Mouse (Mus musculus): Measurements from ENCODE around the gene Cradd. TPM values are rescaled to one million over a fixed set of nuclear protein-coding genes. Genes with fewer than 3 reads are reported as not detected.

Gene Cradd
- polyA plus RNA-seq, 1 experiment from 2014 or later: 11.7 TPM

DNA sequence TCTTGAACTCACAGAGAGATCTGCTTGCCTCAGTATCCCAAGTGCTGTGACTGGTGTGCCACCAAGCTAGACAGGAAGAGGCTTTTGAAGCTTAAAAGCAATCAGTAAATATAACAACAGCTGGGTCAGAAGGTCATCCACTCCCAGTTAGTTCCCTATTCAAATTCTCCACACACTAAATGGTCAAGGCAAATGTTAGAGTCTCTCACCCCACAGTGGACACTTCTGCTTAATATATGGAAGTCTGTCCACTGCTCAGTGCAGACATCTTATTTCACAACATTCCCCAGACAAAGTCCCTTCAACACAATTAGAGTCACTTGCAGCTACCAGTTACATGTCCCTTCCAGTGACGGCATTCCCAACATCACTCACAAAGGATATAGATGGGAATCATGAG lies 44.5 kb downstream of the Cradd start:
- no peak overlapping the region for H3K4me2 ChIP-seq (ENCODE audit: low read length)
- no peak overlapping the region for H3K27ac ChIP-seq (ENCODE audit: low read depth, low read length)
- no peak overlapping the region for H3K9ac ChIP-seq (ENCODE audit: low read length)
- H3K4me3 ChIP-seq (ENCODE audit: low read depth, low read length): no peak overlapping the region
- DNase-seq (ENCODE audit: low spot score): no peak
- no peaks in the 10 kb centered on the region for H3K36me3 ChIP-seq (ENCODE audit: control insufficient read depth, insufficient read depth, low read length)
- 82% methylated on average over 1 of the region's 1 CpGs for WGBS
- H3K9me3 ChIP-seq (replicated peaks; ENCODE audit: control insufficient read depth, low read length): no peaks in the 10 kb centered on the region
- H3K27me3 ChIP-seq (replicated peaks; ENCODE audit: control insufficient read depth, insufficient read depth, low read length): no peaks in the 10 kb centered on the region
- ATAC-seq: no peak
- no peaks in the 10 kb centered on the region for H3K4me1 ChIP-seq (ENCODE audit: control insufficient read depth, insufficient read depth, low read length)

DNA sequence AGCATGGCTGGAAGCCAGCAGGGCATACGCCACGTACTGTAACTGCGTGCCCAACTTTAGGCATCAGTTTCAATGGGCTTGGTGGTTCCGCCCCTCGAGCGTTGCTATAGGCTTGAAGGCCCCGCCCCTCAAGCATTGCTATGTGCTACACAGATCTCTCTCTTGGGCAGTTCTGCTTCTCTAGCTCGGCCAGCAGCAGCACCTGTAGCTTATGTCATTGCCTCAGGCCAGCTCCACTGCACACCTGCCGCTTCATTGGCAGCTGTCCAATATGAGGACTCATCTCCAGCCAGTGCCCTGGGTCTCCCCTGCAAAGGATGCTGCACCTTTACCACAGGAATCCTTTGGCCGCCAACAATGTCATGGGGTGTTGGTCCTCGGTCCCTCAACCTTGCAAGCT lies 45.8 kb downstream of the Cradd start:
- ATAC-seq: no peak
- Histone ChIP-seq H3K9ac (ENCODE audit: low read length) (no peak overlapping the region), H3K4me2 (ENCODE audit: low read length) (no peak overlapping the region), H3K27me3 (replicated peaks; ENCODE audit: control insufficient read depth, insufficient read depth, low read length) (no peaks in the 10 kb centered on the region), H3K4me1 (ENCODE audit: control insufficient read depth, insufficient read depth, low read length) (no peaks in the 10 kb centered on the region), H3K36me3 (ENCODE audit: control insufficient read depth, insufficient read depth, low read length) (no peaks in the 10 kb centered on the region), H3K27ac (ENCODE audit: low read depth, low read length) (no peak overlapping the region), H3K9me3 (replicated peaks; ENCODE audit: control insufficient read depth, low read length) (no peaks in the 10 kb centered on the region), H3K4me3 (ENCODE audit: low read depth, low read length) (no peak overlapping the region)
- no peak for DNase-seq (ENCODE audit: low spot score)
- 86% methylated on average over 11 of the region's 11 CpGs for WGBS

GRCm38 (mm10) chr10:95275488-95275887 lies 48.4 kb downstream of the Cradd start:
- Histone ChIP-seq H3K36me3 (ENCODE audit: control insufficient read depth, insufficient read depth, low read length) (no peaks in the 10 kb centered on the region), H3K9me3 (replicated peaks; ENCODE audit: control insufficient read depth, low read length) (no peaks in the 10 kb centered on the region), H3K4me2 (ENCODE audit: low read length) (no peak overlapping the region), H3K27ac (ENCODE audit: low read depth, low read length) (no peak overlapping the region), H3K4me3 (ENCODE audit: low read depth, low read length) (no peak overlapping the region), H3K9ac (ENCODE audit: low read length) (no peak overlapping the region), H3K27me3 (replicated peaks; ENCODE audit: control insufficient read depth, insufficient read depth, low read length) (no peaks in the 10 kb centered on the region), H3K4me1 (ENCODE audit: control insufficient read depth, insufficient read depth, low read length) (no peaks in the 10 kb centered on the region)
- WGBS: 92% methylated on average over 9 of the region's 9 CpGs
- no peak for DNase-seq (ENCODE audit: low spot score)
- ATAC-seq: no peak

DNA sequence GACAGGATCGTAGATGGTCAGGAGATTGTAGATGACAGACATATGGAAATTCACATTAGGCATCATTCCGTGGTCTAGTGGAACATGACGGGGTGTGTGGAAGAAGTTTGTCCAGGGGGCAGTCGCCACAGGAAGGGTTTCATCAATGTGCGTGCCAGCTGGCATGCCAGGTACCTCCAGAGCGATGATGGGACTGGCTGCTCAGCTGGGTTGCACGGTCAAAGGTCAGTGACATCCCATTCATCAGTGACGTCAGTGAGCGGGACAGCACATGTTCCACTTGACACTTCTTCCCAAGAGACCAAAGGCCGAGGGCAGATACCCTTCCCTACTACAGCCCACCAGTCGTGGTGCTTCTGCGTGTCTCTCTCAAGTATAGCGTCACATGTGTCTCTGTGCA lies 50.7 kb downstream of the Cradd start:
- Histone ChIP-seq H3K27ac (ENCODE audit: low read depth, low read length) (no peak overlapping the region), H3K4me3 (ENCODE audit: low read depth, low read length) (no peak overlapping the region), H3K4me2 (ENCODE audit: low read length) (no peak overlapping the region), H3K4me1 (ENCODE audit: control insufficient read depth, insufficient read depth, low read length) (no peaks in the 10 kb centered on the region), H3K27me3 (replicated peaks; ENCODE audit: control insufficient read depth, insufficient read depth, low read length) (no peaks in the 10 kb centered on the region), H3K9me3 (replicated peaks; ENCODE audit: control insufficient read depth, low read length) (no peaks in the 10 kb centered on the region), H3K9ac (ENCODE audit: low read length) (no peak overlapping the region), H3K36me3 (ENCODE audit: control insufficient read depth, insufficient read depth, low read length) (no peaks in the 10 kb centered on the region)
- 95% methylated on average over 13 of the region's 13 CpGs for WGBS
- no peak for ATAC-seq
- DNase-seq (ENCODE audit: low spot score): no peak

- 88% methylated on average over 7 of the region's 7 CpGs for WGBS
- H3K9me3 ChIP-seq (replicated peaks; ENCODE audit: control insufficient read depth, low read length): no peaks in the 10 kb centered on the region
- ATAC-seq: no peak
- H3K4me1 ChIP-seq (ENCODE audit: control insufficient read depth, insufficient read depth, low read length): 0 out of 2 replicates have a peak, but pooled peaks cover 3% of the 10 kb centered on the region
- H3K4me3 ChIP-seq (ENCODE audit: low read depth, low read length): no peak overlapping the region
- H3K9ac ChIP-seq (ENCODE audit: low read length): no peak overlapping the region
- H3K36me3 ChIP-seq (ENCODE audit: control insufficient read depth, insufficient read depth, low read length): no peaks in the 10 kb centered on the region
- no peak overlapping the region for H3K27ac ChIP-seq (ENCODE audit: low read depth, low read length)
- H3K27me3 ChIP-seq (replicated peaks; ENCODE audit: control insufficient read depth, insufficient read depth, low read length): peaks cover 1% of the 10 kb centered on the region; the same call in 1 of the 2 replicates
- no peak for DNase-seq (ENCODE audit: low spot score)
- H3K4me2 ChIP-seq (ENCODE audit: low read length): no peak overlapping the region
Observed at GRCm38 (mm10) chr10:95269151-95269550, 54.8 kb downstream of the Cradd start.

GRCm38 (mm10) chr10:95268366-95268765 lies 55.6 kb downstream of the Cradd start:
- Histone ChIP-seq H3K27me3 (replicated peaks; ENCODE audit: control insufficient read depth, insufficient read depth, low read length) (peaks cover 5% of the 10 kb centered on the region; the same call in 1 of the 2 replicates), H3K4me3 (ENCODE audit: low read depth, low read length) (no peak overlapping the region), H3K9me3 (replicated peaks; ENCODE audit: control insufficient read depth, low read length) (no peaks in the 10 kb centered on the region), H3K4me1 (ENCODE audit: control insufficient read depth, insufficient read depth, low read length) (0 out of 2 replicates have a peak, but pooled peaks cover 3% of the 10 kb centered on the region), H3K9ac (ENCODE audit: low read length) (no peak overlapping the region), H3K4me2 (ENCODE audit: low read length) (no peak overlapping the region), H3K27ac (ENCODE audit: low read depth, low read length) (no peak overlapping the region), H3K36me3 (ENCODE audit: control insufficient read depth, insufficient read depth, low read length) (no peaks in the 10 kb centered on the region)
- DNase-seq (ENCODE audit: low spot score) (no peak), ATAC-seq (no peak)
- WGBS: 90% methylated on average over 5 of the region's 5 CpGs

DNA sequence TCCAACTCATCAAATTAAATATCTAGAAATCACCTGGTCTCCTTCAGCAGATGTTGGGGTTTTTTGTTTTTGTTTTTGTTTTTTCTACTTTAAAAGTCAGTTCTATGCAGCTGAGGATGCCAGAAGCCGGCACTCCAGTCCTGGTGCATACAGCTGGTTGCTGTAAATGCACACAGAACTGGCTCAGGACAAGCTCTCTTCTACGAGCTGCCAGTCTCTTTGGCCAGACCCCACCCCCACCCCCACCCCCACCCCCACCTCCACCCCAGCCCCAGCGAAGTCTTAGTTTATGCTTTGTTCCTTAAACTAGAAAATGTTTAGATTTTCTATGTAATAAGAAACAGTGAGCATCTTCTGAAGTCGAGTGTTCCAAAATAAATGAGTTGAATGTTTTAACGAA lies 57.0 kb downstream of the Cradd start:
- no peak overlapping the region for H3K4me3 ChIP-seq (ENCODE audit: low read depth, low read length)
- no peaks in the 10 kb centered on the region for H3K36me3 ChIP-seq (ENCODE audit: control insufficient read depth, insufficient read depth, low read length)
- no peaks in the 10 kb centered on the region for H3K9me3 ChIP-seq (replicated peaks; ENCODE audit: control insufficient read depth, low read length)
- ATAC-seq (no peak), DNase-seq (ENCODE audit: low spot score) (no peak)
- H3K27me3 ChIP-seq (replicated peaks; ENCODE audit: control insufficient read depth, insufficient read depth, low read length): peaks cover 10% of the 10 kb centered on the region; the same call in 1 of the 2 replicates
- H3K27ac ChIP-seq (ENCODE audit: low read depth, low read length): no peak overlapping the region
- no peak overlapping the region for H3K4me2 ChIP-seq (ENCODE audit: low read length)
- 0 out of 2 replicates have a peak, but pooled peaks cover 3% of the 10 kb centered on the region for H3K4me1 ChIP-seq (ENCODE audit: control insufficient read depth, insufficient read depth, low read length)
- no peak overlapping the region for H3K9ac ChIP-seq (ENCODE audit: low read length)
- WGBS: 25% methylated on average over 5 of the region's 5 CpGs

GRCm38 (mm10) chr10:95266041-95266762 lies 57.7 kb downstream of the Cradd start:
- 32% methylated on average over 10 of the region's 10 CpGs for whole genome bisulfite sequencing
- no peaks in the 10 kb centered on the region for H3K9me3 ChIP-seq (replicated peaks; ENCODE audit: control insufficient read depth, low read length)
- H3K4me1 ChIP-seq (ENCODE audit: control insufficient read depth, insufficient read depth, low read length): 0 out of 2 replicates have a peak, but pooled peaks cover 3% of the 10 kb centered on the region
- no peak overlapping the region for H3K9ac ChIP-seq (ENCODE audit: low read length)
- peaks cover 10% of the 10 kb centered on the region; the same call in 1 of the 2 replicates for H3K27me3 ChIP-seq (replicated peaks; ENCODE audit: control insufficient read depth, insufficient read depth, low read length)
- ATAC-seq: no peak
- H3K27ac ChIP-seq (ENCODE audit: low read depth, low read length): no peak overlapping the region
- peak overlapping the region; percentile 29; the same call in 1 of the 2 replicates for H3K4me2 ChIP-seq (ENCODE audit: low read length)
- no peak overlapping the region for H3K4me3 ChIP-seq (ENCODE audit: low read depth, low read length)
- DNase-seq (ENCODE audit: low spot score): no peak
- no peaks in the 10 kb centered on the region for H3K36me3 ChIP-seq (ENCODE audit: control insufficient read depth, insufficient read depth, low read length)

- DNase-seq (ENCODE audit: low spot score) (no peak), ATAC-seq (no peak)
- H3K27ac ChIP-seq (ENCODE audit: low read depth, low read length): no peak overlapping the region
- no peak overlapping the region; the same call in 1 of the 2 replicates for H3K4me2 ChIP-seq (ENCODE audit: low read length)
- H3K9ac ChIP-seq (ENCODE audit: low read length): peak overlapping the region; percentile 62; the same call in 1 of the 2 replicates
- H3K4me1 ChIP-seq (ENCODE audit: control insufficient read depth, insufficient read depth, low read length): 0 out of 2 replicates have a peak, but pooled peaks cover 3% of the 10 kb centered on the region
- peaks cover 10% of the 10 kb centered on the region; the same call in 1 of the 2 replicates for H3K27me3 ChIP-seq (replicated peaks; ENCODE audit: control insufficient read depth, insufficient read depth, low read length)
- H3K4me3 ChIP-seq (ENCODE audit: low read depth, low read length): no peak overlapping the region
- WGBS: 67% methylated on average over 4 of the region's 4 CpGs
- H3K36me3 ChIP-seq (ENCODE audit: control insufficient read depth, insufficient read depth, low read length): no peaks in the 10 kb centered on the region
- H3K9me3 ChIP-seq (replicated peaks; ENCODE audit: control insufficient read depth, low read length): no peaks in the 10 kb centered on the region
Observed at GRCm38 (mm10) chr10:95265576-95265975, 58.4 kb downstream of the Cradd start.

All from forebrain, embryonic 14.5 days (tissue).